Mouse (Mus musculus): ENCODE measurements around the gene Gm960.

Gene Gm960

DNA sequence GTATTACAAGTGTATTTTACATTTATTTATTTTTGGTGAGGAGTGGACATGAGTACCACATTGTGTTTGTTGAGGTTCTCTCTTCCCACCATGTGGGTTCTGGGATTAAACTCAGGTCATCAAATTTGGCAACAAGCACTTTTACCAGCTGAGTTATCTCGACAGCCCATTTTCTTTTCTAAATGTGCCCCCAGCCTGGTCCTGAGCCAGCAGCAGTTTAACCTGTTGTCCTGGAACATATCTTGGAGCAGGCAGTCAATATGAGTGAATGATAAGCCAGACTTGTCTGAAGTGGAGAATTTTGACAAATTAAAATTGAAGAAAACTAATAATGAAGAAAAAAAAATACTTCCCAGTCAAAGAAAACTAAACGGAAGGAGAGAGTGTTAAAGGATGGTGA lies 102.4 kb downstream of the Gm960 start:
- no peak for TF ChIP-seq GATA4 (IDR thresholded peaks at IDR 0.05; ENCODE audit: insufficient replicate concordance, low read length)

DNA sequence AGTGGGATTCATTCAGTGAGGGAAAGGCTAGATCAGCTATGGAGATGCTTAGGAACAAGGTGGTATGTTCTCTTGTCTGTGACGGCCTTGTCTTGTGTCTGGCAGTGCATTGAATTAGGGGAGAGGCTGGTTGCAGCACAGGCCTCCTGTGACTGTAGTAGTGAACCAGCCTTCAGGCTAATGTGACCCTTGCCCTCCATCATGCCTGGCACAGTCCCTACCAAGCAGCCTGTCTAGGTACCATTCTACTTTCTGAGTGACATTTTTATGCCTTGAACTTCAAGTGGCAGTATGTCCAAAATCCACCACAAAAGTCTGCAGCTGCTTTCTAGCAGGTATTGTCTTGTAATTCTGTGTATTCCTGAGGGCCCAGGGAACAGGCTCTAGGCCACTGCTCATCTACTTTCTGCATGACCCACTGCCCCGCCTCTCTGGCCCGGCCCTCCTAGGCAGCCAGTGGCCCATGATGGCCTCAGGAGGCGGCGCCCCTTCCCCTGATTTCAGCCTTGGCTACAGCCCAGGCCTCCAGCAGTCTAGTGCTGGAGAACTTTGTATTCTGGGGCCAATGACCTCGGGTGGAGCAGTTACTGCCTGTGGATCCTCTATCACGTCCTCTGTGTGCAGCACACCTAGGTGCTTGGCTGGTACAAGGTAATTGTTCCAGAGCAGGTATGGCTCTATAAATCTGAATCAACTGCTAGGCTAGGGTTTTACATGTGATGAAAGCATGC lies 104.5 kb downstream of the Gm960 start:
- TF ChIP-seq GATA4 (IDR thresholded peaks at IDR 0.05; ENCODE audit: insufficient replicate concordance, low read length): no peak

DNA sequence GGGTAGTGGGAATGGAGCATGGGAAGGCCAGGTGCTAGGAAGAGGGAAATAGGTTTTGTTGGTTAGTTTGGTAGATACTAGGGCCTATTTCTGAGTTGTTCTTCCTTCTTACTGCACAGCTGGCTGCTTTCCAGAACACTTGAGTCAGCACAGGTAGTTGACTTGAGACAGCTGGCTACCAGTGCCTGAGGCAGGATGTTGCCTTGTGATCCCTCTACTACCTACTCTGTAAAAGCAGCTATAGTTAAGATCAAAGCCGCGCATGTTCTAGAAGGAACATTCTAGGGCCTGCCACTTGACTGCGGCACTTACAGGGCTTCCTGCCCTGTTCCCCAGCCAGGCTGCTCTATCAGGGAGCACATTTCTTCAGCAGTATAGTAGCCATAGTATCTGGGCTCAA lies 108.4 kb downstream of the Gm960 start:
- TF ChIP-seq GATA4 (IDR thresholded peaks at IDR 0.05; ENCODE audit: insufficient replicate concordance, low read length): no peak

DNA sequence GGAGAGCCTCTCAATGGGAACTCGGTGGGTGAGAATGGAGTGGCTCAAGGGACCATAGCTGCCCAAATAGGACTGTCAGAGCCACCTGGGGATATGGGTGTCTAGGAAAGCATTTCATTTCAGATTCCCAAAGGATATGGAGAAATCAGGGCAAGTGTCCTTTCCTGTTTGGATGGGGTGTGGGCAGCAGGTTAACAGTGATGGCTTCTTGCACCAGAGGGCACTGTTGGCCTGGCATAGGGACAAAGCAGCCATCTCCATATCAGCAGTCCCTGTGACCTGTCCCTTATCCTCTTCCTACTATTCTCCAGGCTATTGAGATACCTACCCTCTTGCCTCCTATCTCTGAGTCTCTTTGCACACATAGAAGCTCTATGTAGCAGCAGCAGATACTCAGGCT lies 109.4 kb downstream of the Gm960 start:
- no peak for TF ChIP-seq GATA4 (IDR thresholded peaks at IDR 0.05; ENCODE audit: insufficient replicate concordance, low read length)

DNA sequence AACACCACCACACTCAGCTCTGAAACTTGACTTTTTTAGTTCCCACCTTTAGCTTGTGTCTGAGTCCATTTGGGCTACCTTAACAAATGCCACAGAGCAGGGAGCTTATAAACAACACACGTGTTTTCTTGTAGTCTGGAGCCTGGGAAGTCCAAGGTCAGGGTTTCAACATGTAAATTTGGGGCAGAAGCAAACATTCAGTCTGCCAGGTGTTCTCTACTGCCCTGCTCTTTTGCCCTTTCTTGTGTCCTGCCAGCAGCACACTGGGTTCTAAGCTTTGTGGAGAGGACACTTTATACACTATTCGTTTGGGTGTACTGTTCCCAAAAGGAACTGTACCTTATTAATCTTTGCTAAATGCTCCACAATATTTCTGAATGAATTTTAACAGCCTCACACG lies 110.0 kb downstream of the Gm960 start:
- 0 out of 2 replicates have a peak, but pooled peaks have one; percentile 16 for TF ChIP-seq GATA4 (IDR thresholded peaks at IDR 0.05; ENCODE audit: insufficient replicate concordance, low read length)

DNA sequence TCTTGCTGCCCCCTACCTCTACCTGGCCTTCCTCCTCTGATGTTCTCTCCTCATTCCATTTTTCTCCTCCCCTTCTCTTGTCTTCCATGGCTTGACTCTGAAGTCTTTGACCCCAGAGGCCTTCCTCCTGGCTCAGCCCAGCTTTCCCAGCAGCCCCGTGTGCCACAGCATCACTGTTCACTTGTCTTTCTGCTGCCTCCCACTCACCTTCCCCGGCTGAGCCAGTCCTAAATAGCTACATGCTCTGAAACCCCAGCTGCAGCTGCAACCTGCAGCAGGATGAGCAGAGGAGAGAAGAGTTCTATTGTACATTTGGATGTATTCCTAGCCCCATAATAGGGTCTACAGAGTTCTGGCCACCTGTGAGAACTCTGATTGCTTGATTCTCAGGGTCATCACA lies 111.0 kb downstream of the Gm960 start:
- no peak for TF ChIP-seq GATA4 (IDR thresholded peaks at IDR 0.05; ENCODE audit: insufficient replicate concordance, low read length)

DNA sequence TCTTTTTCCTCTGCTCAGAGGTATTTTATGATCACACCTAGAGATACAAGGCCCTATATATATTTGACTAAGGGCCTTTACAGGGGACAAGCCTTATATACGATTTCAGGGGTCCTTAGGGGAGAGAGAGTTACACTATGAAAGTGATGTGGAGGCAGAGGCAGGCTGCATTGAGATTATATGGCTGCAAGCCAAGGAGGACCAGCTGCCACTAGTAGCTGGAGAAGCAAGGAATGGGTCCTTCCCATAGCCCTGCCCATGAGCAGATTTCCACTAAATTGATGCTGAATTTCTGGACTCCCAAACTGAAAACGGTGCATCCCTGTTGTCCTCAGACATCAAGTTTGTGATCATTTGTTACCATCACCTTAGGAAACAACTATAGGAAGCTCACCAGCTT lies 114.6 kb downstream of the Gm960 start:
- TF ChIP-seq GATA4 (IDR thresholded peaks at IDR 0.05; ENCODE audit: insufficient replicate concordance, low read length): no peak

DNA sequence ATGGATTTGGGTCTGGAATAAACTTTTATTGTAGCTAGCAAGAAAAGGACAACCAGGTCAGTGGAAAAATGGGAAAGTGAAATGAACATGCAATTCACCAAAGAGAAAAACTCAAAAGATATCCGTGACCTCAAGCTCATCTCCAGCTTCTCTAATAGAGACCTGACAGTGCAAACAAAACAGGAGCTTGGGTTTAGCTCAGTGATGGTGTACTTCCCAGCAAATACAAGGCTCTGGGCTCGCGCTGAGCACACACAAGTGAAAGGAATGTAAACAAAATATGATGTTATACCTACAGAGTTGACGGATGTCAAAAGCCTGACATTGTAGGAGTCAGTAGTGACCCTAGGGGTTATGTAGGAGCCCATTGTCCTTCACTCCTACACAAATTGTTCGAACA lies 119.2 kb downstream of the Gm960 start:
- TF ChIP-seq GATA4 (IDR thresholded peaks at IDR 0.05; ENCODE audit: insufficient replicate concordance, low read length): no peak

DNA sequence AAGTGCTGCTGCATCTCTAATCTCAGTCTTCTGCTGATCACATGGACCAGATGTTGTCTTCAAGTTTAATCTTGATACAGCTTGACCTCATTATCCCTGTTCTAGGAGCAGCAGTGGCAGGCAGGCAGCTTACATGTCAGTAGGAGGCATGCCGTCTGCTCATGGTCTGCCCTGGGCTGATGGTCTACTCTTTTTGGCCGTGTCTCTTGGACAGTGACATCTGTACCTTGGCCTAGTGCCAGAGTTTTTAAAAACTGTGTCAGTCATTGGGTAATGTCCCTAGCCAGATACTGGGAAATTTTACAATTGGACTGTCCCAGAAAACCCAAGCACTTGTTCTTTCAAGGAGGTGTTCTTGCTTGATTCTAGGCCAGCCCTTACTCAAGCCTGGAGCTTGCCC lies 119.7 kb downstream of the Gm960 start:
- peak; percentile 13; the same call in 1 of the 2 replicates for TF ChIP-seq GATA4 (IDR thresholded peaks at IDR 0.05; ENCODE audit: insufficient replicate concordance, low read length)

Measured in liver, adult (tissue).